Mouse (Mus musculus): ENCODE measurements at regions not wholly inside any gene's neighbourhood (a gene's known extent, or its start where the extent isn't known, plus 50 kb on each side); places are given as distances from the start of the nearest gene placed in this dataset.

GRCm38 (mm10) chr6:68256151-68256550 is 720.6 kb upstream of the Tacstd2 start:
- TF ChIP-seq GATA1 (IDR thresholded peaks at IDR 0.05; ENCODE audit: borderline replicate concordance, low read length) (no peak), CTCF (IDR thresholded peaks at IDR 0.05; ENCODE audit: low read depth, low read length) (no peak), GATA2 (IDR thresholded peaks at IDR 0.05; ENCODE audit: borderline replicate concordance, low read depth, low read length) (no peak)

Measured in G1E (cell line).